ENCODE assay signal across 18 mouse cellular contexts in the genomic region with DNA sequence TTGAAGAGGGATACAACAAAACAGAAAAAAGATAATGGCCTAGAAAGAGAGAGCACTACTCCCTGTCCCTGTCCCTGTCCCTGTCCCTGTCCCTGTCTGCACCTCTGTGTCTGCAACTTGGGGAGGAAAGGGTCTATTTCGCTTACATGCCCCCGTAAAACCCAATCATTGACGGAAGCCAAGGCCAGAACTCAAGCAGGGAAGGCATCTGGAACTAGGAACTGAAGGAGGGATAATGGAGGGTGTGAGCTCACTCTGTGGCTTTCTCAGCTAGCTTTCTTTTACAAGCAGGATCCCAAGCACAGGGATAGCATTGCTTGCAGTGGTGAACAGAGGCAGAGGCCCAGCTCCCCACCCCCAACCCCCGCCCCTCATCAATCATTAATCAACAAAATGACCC. TPM values are rescaled to one million over a fixed set of nuclear protein-coding genes. Genes with fewer than 3 reads are reported as not detected.
A peak's percentile ranks its signal among the peaks of the same experiment; 100 is the strongest.
DNase-seq lines count a peak whose midpoint lies in the region; ATAC-seq lines count a peak whose summit lies in the region.
"Had no signal": no experiment of that assay in that cellular context is flagged by ENCODE, and none has a peak within 500 bp of the region (broad histone marks: within the 10 kb centered on the region; RNA-seq: fewer than 3 reads in every experiment).

No protein-coding gene starts in this region.

- DNase-seq in cerebellum, adult 9-10 months, result peak; percentile 32
- no peak for DNase-seq in cerebellum, adult 8-10 months
- DNase-seq in cerebellum, postnatal 25 days, result peak; percentile 21 to 37
- peak; percentile 24 for DNase-seq in brain, adult 2 months (ENCODE audit: low read depth, low spot score)
- DNase-seq: adrenal gland, adult 8-10 months; adrenal gland, postnatal 25 days; gastrocnemius, postnatal 10 days; gastrocnemius, postnatal 36 days; heart, postnatal 36 days; kidney, adult 11 months; kidney, adult 8-10 months had no signal

- ATAC-seq in cerebellum, adult (ENCODE audit: insufficient number of reproducible peaks, low FRiP score, low TSS enrichment), result no peak; the same call in 1 of the 2 replicates
- ATAC-seq in activated CD4-positive, CD25-positive, alpha-beta regulatory T cell, adult 4 months, result no peak
- ATAC-seq: CD4-positive, CD25-positive, alpha-beta regulatory T cell, adult 4 months; forebrain, embryonic 13.5 days; forebrain, embryonic 16.5 days; hindbrain, embryonic 16.5 days; intestine, embryonic 15.5 days had no signal

RNA-seq across cellular contexts. Expression of gene Akirin2, which starts 21.4 kb away (rescaled TPM):
- 10 to 100 TPM in 1 of 2 experiments, 1 to 10 TPM in 1; 8.5 to 10.4 TPM for polyA plus RNA-seq in activated CD4-positive, CD25-positive, alpha-beta regulatory T cell, adult 4 months (2017; shearing (Covaris generic))
